Mouse (Mus musculus) WW6 (cell line): Measurements from ENCODE around the gene Arl9.
"Not testable (repeated sequence)": the region's sequence is repeated elsewhere in the genome, so short reads cannot be mapped to it uniquely, and the experiment has no call there.

ENCODE experiments used
- DNase-seq: peaks from one replicate; pipeline ENCODE4 v3.0.0-alpha.2; 2013; ENCODE audit warnings: low read depth, low spot score

Arl9 gene

DNA sequence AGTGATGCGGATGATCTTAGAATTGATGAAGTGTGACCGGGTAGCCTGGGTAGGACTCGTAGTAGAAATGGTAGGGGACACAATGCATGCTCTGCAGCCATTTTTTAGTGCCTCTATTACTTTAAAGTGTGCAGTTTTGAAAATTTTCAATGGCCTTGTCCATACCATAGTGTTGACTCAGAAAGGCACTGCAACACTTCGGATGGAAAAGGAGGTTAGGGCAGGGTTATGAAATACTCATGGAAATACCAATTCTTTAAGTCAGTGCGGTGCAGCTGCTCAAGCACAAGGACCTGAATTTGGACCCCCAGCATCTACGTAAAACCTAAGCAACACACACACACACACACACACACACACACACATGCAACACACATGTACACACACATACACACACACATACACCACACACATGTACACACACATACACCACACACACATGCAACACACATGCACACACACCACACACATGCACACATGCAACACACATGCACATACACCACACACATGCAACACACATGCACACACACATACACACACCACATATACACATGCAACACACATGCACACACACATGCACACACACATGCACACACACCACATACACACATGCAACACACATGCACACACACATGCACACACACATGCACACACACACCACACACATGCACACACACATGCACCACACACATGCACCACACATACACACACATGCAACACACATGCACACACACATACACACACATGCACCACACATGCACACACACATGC lies at the start of gene Arl9:
Gene Arl9, plus strand, starts transcription at position 5 of the 771 bp plus-strand sequence.
- no peak for DNase-seq

- DNase-seq: no peak
These were observed 49.5 kb upstream of the Arl9 start for GRCm38 (mm10) chr5:76954271-76954900.

- DNase-seq: no peak
These were observed 48.4 kb upstream of the Arl9 start for GRCm38 (mm10) chr5:76955474-76955873.

- DNase-seq: no peak
These were observed 45.9 kb upstream of the Arl9 start for GRCm38 (mm10) chr5:76957954-76958353.

GRCm38 (mm10) chr5:76959587-76959986 lies 44.3 kb upstream of the Arl9 start:
- DNase-seq: no peak

DNA sequence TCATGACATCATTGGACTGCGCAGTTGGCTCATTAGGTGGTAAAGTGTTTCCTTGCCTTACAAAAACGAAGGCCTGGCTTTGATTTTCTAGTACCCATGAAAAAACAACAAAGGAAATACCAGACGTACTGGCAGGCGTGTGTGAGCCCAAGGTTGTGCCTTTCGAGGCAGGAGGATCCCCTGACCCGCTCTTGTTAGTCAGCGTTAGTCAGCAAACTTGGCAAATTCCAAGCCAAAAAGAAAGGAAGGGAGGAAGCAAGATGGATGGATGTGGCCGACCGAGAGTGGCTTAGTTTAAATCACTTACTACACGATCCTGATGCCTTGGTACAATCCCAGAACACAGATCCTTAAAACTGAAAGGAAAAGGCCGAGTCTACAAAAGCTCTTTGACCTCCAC lies 41.3 kb upstream of the Arl9 start:
- DNase-seq: no peak

- DNase-seq: no peak
These were observed 39.2 kb upstream of the Arl9 start for GRCm38 (mm10) chr5:76964651-76965050.

DNA sequence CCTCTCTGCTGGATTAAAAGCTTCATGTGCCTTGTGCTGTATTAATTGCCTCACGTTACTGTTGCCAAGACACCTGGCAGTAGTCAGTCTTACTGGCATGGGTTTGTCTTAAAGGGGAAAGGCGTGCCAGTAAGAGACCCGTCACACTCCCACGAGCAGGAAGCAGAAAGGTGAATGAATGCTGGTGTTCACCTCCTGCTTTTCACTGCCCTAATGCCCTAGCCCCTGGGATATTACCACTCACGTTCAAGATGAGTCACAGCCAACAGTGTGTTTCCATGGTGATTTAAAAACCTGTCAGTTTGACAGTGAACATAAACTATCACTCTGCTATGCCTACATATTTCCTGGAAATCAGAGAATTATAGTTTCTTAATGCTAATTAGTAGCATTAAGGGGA lies 34.6 kb upstream of the Arl9 start:
- DNase-seq: no peak

DNA sequence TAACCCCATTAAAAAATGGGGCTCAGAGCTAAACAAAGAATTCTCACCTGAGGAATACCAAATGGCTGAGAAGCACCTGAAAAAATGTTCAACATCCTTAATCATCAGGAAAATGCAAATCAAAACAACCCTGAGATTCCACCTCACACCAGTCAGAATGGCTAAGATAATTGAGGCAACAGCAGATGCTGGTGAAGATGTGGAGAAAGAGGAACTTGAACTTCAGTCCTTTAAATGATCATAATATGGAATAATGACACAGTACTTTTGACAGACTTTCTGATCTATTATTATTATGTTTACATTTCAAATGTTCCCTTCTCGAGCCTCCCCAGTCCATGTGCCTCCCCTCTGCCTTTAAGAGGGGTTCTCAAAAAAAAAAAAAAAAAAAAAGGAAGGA lies 32.7 kb upstream of the Arl9 start:
- not testable (repeated sequence) for DNase-seq

GRCm38 (mm10) chr5:76973488-76973887 lies 30.4 kb upstream of the Arl9 start:
- no peak for DNase-seq

DNA sequence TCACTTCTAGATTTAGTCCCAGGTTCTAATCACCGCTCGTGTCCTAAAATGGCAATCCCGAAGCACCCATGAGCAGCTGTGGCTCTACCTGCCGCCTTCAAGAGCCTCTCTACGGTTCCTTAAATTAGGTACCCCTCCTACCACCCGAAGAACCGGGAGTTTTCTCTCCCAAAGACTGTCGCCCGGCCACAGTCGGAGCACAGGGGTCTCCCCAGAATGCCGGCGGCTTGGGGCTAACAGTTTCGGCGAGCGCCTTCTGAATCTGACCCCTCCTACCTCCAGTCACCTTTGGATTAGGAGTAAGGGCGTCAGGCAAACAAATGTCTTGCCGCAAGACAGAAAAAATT lies 29.7 kb upstream of the Arl9 start:
- DNase-seq: no peak

DNA sequence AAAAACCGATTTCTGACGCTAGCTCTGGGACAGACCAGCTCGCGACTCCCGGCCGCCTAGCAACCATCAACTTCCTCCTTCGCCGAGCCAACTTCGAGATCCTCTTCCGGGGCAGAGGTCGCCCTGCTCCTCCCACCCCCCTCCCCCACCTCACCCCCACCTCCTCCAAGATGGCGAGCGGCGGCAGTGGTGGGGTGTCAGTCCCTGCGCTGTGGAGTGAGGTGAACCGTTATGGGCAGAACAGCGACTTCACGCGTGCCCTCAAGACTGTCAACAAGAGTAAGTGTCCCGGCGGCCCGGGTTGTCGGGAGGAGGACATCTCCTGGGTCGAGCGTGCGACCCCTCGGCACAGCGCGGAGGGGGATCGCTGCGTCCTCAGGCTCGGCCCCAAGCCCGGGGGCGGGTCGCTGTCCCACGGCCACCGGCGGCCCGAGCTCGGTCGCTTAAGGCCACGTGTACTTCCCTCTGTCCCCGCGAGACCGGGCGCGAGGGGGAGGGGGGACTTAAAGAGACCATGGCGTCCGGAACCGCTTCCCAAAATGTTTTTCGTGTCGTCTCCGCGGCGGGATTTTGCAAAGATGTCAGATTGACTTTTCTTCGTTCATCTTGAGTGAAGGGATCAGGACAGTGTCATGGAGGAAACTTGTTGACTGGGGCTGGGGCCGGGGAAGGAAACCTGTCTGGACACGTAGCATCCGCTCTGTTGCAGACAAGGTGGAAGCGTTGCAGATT lies 29.1 kb upstream of the Arl9 start, which contains the start of gene Srp72:
Gene Srp72, plus strand, starts transcription at position 130 of the 732 bp plus-strand sequence.
- DNase-seq: peak; percentile 43

DNA sequence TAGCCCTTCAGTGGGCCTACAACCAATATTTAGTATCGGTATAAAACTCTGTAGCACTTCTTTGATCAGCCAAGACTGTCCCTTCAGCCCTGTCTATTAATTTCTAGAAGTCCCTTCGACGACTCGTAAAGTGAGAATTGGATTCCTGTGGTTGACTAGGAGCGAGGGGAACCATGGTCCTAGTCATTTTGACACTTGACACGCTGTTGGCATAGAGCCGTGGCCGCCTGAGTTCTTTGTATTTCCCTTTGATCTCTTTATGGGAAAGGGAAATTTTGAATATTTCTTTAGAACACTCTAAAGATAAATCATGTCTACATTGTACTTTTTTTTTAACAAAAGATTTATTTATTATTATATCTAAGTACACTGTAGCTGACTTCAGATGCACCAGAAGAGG lies 28.1 kb upstream of the Arl9 start:
- DNase-seq: no peak

- no peak for DNase-seq
These were observed 19.8 kb upstream of the Arl9 start for GRCm38 (mm10) chr5:76984015-76984414.

GRCm38 (mm10) chr5:76990789-76991188 lies 13.1 kb upstream of the Arl9 start:
- DNase-seq: no peak

DNA sequence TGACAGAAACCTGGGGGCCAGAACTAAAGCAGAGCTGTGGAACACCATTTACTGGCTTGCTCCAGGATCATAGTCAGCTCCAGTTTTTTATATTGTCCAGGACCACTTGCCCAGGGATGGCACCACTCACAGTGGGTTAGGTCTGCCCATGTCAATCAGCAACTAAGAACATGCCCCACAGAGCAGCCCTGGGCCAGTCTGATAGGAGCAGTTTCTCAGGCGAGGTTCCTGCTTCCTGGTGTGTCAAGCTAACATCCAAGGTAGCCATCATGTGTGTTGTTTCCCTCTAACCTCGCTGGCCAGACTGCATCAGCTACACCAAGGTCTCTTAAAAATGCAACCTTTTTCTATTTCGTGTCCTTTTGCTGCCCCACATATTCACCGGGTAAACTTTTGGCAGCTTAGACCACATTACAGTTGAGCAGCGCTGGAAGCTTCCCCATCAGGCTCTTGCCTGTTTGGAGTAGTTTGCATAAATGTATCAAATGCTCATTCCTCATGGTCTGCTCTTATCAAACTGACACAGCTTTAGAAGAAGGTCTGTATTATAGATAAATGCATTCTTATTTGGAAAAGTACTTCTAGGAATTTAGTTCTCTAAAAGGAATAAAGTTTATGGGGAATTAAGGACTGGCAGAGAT lies 10.6 kb upstream of the Arl9 start:
- no peak for DNase-seq

DNA sequence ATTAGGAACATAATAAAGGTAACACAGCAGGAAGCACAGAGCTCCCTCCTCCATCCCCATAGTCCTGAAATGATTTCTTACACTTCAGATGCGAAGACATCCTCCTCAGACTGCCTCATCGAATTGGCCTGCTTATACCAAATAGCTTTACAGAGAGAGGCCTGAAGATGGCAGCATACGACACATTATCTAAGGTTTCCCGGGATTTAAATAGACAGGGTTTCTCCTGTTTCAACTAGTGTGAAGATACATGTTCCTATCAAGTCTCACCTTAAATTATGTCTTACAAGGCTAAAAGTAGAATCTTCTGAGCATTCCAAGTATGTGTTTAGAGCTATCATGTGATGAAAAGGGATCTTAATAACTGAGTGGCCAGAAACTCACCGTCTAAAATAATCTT lies 5.4 kb upstream of the Arl9 start:
- DNase-seq: no peak

DNA sequence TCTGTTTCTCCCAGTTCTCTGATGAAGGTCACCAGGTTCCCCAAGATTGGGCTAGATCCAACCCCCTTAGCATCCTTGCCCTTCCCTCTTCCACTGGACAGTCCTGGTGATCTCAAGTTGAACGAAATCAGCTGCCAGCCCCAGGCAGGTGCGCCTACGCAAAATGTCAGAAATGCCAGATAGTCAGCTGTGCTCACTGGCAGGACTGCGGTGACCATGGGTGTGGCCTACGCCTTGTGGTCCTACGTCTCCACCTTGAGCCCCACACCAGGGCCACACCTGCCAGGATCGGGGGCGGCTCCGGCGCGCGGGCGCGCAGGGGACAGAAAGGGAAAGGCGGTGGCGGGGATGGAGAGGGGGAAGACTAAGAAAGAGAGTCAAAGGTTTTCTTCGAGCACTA lies 2.7 kb upstream of the Arl9 start:
- DNase-seq: no peak

GRCm38 (mm10) chr5:77010352-77010751 lies 6.5 kb downstream of the Arl9 start:
- DNase-seq: no peak

DNA sequence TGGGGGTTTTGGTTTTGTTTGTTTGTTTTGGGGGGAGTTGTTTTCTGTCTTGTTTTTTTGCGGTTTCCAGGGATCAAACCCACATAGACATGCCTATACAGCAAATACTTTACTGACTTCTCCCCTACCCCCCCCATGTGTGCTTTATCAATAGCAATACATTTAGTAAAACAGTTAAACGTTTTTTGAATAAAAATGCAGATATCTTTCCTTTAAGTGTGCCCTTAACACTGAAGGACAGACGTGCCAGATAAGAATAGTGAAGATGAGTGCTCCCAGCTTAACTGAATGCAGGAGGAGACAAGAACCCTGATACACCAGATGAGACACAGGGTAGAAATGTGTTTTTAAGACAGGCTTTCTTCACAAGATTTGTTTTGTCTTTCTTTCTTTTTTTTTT lies 7.2 kb downstream of the Arl9 start:
- DNase-seq: no peak

GRCm38 (mm10) chr5:77013171-77013570 lies 9.3 kb downstream of the Arl9 start:
- no peak for DNase-seq
